Mouse (Mus musculus) testis, adult 2 months (tissue): ENCODE data around the gene Obscn. TPM values are rescaled to one million over a fixed set of nuclear protein-coding genes. Genes with fewer than 3 reads are reported as not detected.

ENCODE experiments used
- H3K27ac ChIP-seq: fragments of 200-500 bp; 2 replicates; pipeline ENCODE4 v1.5.1; 2012; ENCODE audit warnings: low read depth, low read length; ENCODE audit not compliant: control insufficient read depth, insufficient read depth
- H3K27me3 ChIP-seq: fragments of 200-500 bp; 2 replicates; pipeline ENCODE4 v1.6.1; 2012; ENCODE audit warnings: mild to moderate bottlenecking, low read length, moderate library complexity; ENCODE audit not compliant: control insufficient read depth, insufficient read depth
- H3K36me3 ChIP-seq: fragments of 200-500 bp; 2 replicates; pipeline ENCODE4 v1.6.1; 2012; ENCODE audit warnings: mild to moderate bottlenecking, low read length; ENCODE audit not compliant: control insufficient read depth, insufficient read depth
- H3K4me1 ChIP-seq: fragments of 200-500 bp; 2 replicates; pipeline ENCODE4 v1.6.1; 2012; ENCODE audit warnings: low read length; ENCODE audit not compliant: control insufficient read depth, insufficient read depth
- H3K4me3 ChIP-seq: fragments of 200-500 bp; 2 replicates; pipeline ENCODE4 v1.5.1; 2012; ENCODE audit warnings: low read depth, mild to moderate bottlenecking, low read length, moderate library complexity, mixed read lengths; ENCODE audit not compliant: control insufficient read depth
- CTCF ChIP-seq: fragments of 200-500 bp; IDR thresholded peaks from 2 replicates; pipeline ENCODE4 v1.5.1; 2012; ENCODE audit warnings: low read depth, mild to moderate bottlenecking, inconsistent platforms, low read length, moderate library complexity; ENCODE audit not compliant: control insufficient read depth, insufficient read depth, insufficient replicate concordance
- POLR2A ChIP-seq: fragments of 200-500 bp; IDR thresholded peaks from 2 replicates; pipeline ENCODE4 v1.6.1; 2012; ENCODE audit warnings: low read depth, mild to moderate bottlenecking, inconsistent platforms, low read length, moderate library complexity; ENCODE audit not compliant: control insufficient read depth
- polyA plus RNA-seq: library from polyadenylated mRNA; depleted of rRNA; stranded (reverse); fragments of >200 nt; gene quantifications from 2 replicates; pipeline ENCODE4 v1.2.3, GENCODE M21; 2012

Gene Obscn
- polyA plus RNA-seq, 1 experiment: 1.9 TPM

GRCm38 (mm10) chr11:58981541-58982447 is 154.4 kb downstream of the Obscn start:
- no peak overlapping the region for H3K4me3 ChIP-seq
- no peak overlapping the region for H3K27ac ChIP-seq
- H3K27me3 ChIP-seq: no peaks in the 10 kb centered on the region
- peaks cover 8% of the 10 kb centered on the region for H3K36me3 ChIP-seq
- H3K4me1 ChIP-seq: peaks cover 17% of the 10 kb centered on the region
- TF ChIP-seq POLR2A (no peak), CTCF (peak; percentile 34; the same call in 1 of the 2 replicates)

- H3K27me3 ChIP-seq: no peaks in the 10 kb centered on the region
- peaks cover 17% of the 10 kb centered on the region for H3K4me1 ChIP-seq
- no peak overlapping the region for H3K27ac ChIP-seq
- H3K4me3 ChIP-seq: no peak overlapping the region; the same call in 1 of the 2 replicates
- TF ChIP-seq CTCF (no peak), POLR2A (no peak)
- H3K36me3 ChIP-seq: peaks cover 7% of the 10 kb centered on the region
These were observed 155.7 kb downstream of the Obscn start for GRCm38 (mm10) chr11:58980381-58980990.

GRCm38 (mm10) chr11:58979661-58980060 is 156.5 kb downstream of the Obscn start:
- H3K36me3 ChIP-seq: peaks cover 4% of the 10 kb centered on the region
- no peaks in the 10 kb centered on the region for H3K27me3 ChIP-seq
- peak overlapping the region; percentile 94 for H3K4me3 ChIP-seq
- TF ChIP-seq POLR2A: no peak
- TF ChIP-seq CTCF: no peak
- peaks cover 17% of the 10 kb centered on the region for H3K4me1 ChIP-seq
- H3K27ac ChIP-seq: peak overlapping the region; percentile 39

GRCm38 (mm10) chr11:58979183-58979582 is 157.0 kb downstream of the Obscn start:
- TF ChIP-seq CTCF (no peak), POLR2A (no peak)

GRCm38 (mm10) chr11:58978706-58979030 is 157.5 kb downstream of the Obscn start:
- H3K27me3 ChIP-seq: no peaks in the 10 kb centered on the region
- peak overlapping the region; percentile 94 for H3K4me3 ChIP-seq
- H3K27ac ChIP-seq: peak overlapping the region; percentile 88
- H3K4me1 ChIP-seq: peaks cover 21% of the 10 kb centered on the region
- TF ChIP-seq POLR2A (no peak), CTCF (no peak)
- peaks cover 3% of the 10 kb centered on the region for H3K36me3 ChIP-seq

More at GRCm38 (mm10) chr11:58979183-58979582, 157.0 kb downstream of the Obscn start:
- Histone ChIP-seq H3K36me3 (peaks cover 3% of the 10 kb centered on the region), H3K27ac (peak overlapping the region; percentile 39), H3K4me1 (peaks cover 17% of the 10 kb centered on the region), H3K4me3 (peak overlapping the region; percentile 94), H3K27me3 (no peaks in the 10 kb centered on the region)

GRCm38 (mm10) chr11:58978027-58978705 is 158.0 kb downstream of the Obscn start, which contains the start of gene Trim11:
Gene Trim11, plus strand, starts transcription at chr11:58978093.
- TF ChIP-seq POLR2A: peak; percentile 48
- no peak for TF ChIP-seq CTCF
- Histone ChIP-seq H3K4me3 (peak within 1 kb of the TSS; percentile 94), H3K27me3 (no peaks in the 10 kb centered on the region), H3K27ac (peak within 1 kb of the TSS; percentile 88), H3K36me3 (peaks cover 3% of the 10 kb centered on the region), H3K4me1 (peaks cover 22% of the 10 kb centered on the region)
